Mouse (Mus musculus) limb, embryonic 15.5 days (tissue): ENCODE measurements around the gene Paxx. TPM values are rescaled to one million over a fixed set of nuclear protein-coding genes. Genes with fewer than 3 reads are reported as not detected.

Experiments used
- ATAC-seq: fragments of 200-750 bp; cut with Nextera tagmentation; 2 replicates; pipeline ENCODE4 v1.8.0; 2017; ENCODE audit warnings: low read depth, moderate TSS enrichment; ENCODE audit not compliant: insufficient number of reproducible peaks, low FRiP score, low TSS enrichment
- H3K27ac ChIP-seq: fragments of 300-500 bp; sonication (generic); 2 replicates; pipeline ENCODE4 v1.5.1; 2015; ENCODE audit warnings: moderate library complexity, mild to moderate bottlenecking, inconsistent platforms
- H3K27me3 ChIP-seq: fragments of 300-500 bp; sonication (generic); 2 replicates; pipeline ENCODE4 v1.6.1; 2015; ENCODE audit warnings: inconsistent platforms
- H3K36me3 ChIP-seq: fragments of 300-500 bp; sonication (generic); 2 replicates; pipeline ENCODE4 v1.6.1; 2015; ENCODE audit warnings: inconsistent platforms
- H3K4me1 ChIP-seq: fragments of 300-500 bp; sonication (generic); 2 replicates; pipeline ENCODE4 v1.6.1; 2015; ENCODE audit warnings: inconsistent platforms
- H3K4me2 ChIP-seq: fragments of 300-500 bp; sonication (generic); 2 replicates; pipeline ENCODE4 v1.6.1; 2015; ENCODE audit warnings: mild to moderate bottlenecking, inconsistent platforms
- H3K4me3 ChIP-seq: fragments of 300-500 bp; sonication (generic); 2 replicates; pipeline ENCODE4 v1.5.1; 2015; ENCODE audit warnings: mild to moderate bottlenecking, inconsistent platforms
- H3K9ac ChIP-seq: fragments of 300-500 bp; sonication (generic); 2 replicates; pipeline ENCODE4 v1.6.1; 2015; ENCODE audit warnings: inconsistent platforms
- H3K9me3 ChIP-seq: fragments of 300-500 bp; sonication (generic); 2 replicates; pipeline ENCODE4 v1.6.1; 2016; ENCODE audit warnings: inconsistent platforms
- WGBS: fragments of 180-500 bp; shearing (Covaris S2); methylation state at CpG from one replicate; pipeline ENCODE4 v1.1.7; 2015; 5-methylcytosine and 5-hydroxymethylcytosine counted together
- polyA plus RNA-seq: library from polyadenylated mRNA; unstranded; fragments of >200 nt; fragmentation: Nextera tagmentation; extraction: Ambion mirVana; gene quantifications from 2 replicates; pipeline ENCODE4 v1.2.1, GENCODE M21; 2015

Paxx gene
- polyA plus RNA-seq, 1 experiment from 2014 or later: 49.9 TPM

DNA sequence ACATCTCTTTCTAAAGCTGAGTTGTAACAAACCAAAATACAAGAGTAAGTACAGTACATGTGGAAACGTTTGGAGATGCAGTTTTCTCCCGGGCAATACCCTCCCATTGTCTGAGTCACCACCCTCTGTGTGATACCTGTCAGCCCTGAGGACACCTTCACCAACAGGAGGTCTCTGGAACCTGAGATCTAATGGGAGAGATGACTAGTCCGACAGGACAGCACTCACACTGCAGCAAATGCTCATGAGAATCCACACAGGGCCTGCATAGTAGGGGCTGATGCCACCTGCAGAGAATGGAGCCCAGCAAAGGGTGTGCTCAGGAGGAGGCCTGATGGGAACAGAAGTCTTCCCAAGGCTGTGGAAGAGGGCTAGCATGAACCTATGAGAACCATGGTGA is 513 bp upstream of the Paxx start:
- ATAC-seq: no peak
- 17% methylated on average over 3 of the region's 3 CpGs for WGBS

GRCm38 (mm10) chr2:25460135-25460534 is 759 bp downstream of the Paxx start:
- H3K9me3 ChIP-seq: no peaks in the 10 kb centered on the region
- peak overlapping the region; percentile 54 for H3K9ac ChIP-seq
- H3K4me1 ChIP-seq: peaks cover 37% of the 10 kb centered on the region
- peaks cover 17% of the 10 kb centered on the region for H3K36me3 ChIP-seq
- peak overlapping the region; percentile 90 for H3K27ac ChIP-seq
- peak overlapping the region; percentile 82 for H3K4me2 ChIP-seq
- H3K4me3 ChIP-seq: peak overlapping the region; percentile 66
- H3K27me3 ChIP-seq: no peaks in the 10 kb centered on the region
- 34% methylated on average over 5 of the region's 5 CpGs for WGBS
- ATAC-seq: no peak

More for the DNA sequence above, 513 bp upstream of the Paxx start:
- Histone ChIP-seq H3K27ac (peak overlapping the region; percentile 90), H3K27me3 (no peaks in the 10 kb centered on the region), H3K9ac (peak overlapping the region; percentile 33; the same call in 1 of the 2 replicates), H3K4me1 (peaks cover 43% of the 10 kb centered on the region), H3K36me3 (peaks cover 17% of the 10 kb centered on the region), H3K4me3 (peak overlapping the region; percentile 66), H3K9me3 (no peaks in the 10 kb centered on the region), H3K4me2 (peak overlapping the region; percentile 82)

DNA sequence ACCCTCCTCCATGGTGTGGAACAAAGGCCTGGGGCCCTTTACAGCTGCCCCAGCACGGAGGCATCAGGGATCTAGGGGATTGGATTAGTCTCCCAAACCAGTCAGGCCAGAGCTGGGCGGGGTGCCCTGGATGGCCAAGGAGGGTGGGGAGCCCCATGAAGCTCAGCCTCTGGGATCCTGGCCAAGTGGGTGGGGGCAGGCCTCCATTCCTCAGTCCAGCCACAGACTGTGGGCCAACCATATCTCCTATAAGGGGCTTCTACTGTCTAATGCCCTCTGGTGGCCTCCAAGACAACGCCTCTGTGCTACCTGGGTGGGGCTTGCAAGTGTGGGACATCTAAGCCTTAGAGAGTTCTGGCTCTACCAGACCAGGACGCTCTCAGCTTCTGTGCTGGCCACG is 2.0 kb downstream of the Paxx start:
- Histone ChIP-seq H3K27ac (no peak overlapping the region), H3K9ac (peak overlapping the region; percentile 11; the same call in 1 of the 2 replicates), H3K4me1 (peaks cover 37% of the 10 kb centered on the region), H3K9me3 (no peaks in the 10 kb centered on the region), H3K27me3 (no peaks in the 10 kb centered on the region), H3K4me3 (no peak overlapping the region), H3K36me3 (peaks cover 17% of the 10 kb centered on the region), H3K4me2 (no peak overlapping the region; the same call in 1 of the 2 replicates)
- ATAC-seq: no peak; the same call in 1 of the 2 replicates
- 70% methylated on average over 5 of the region's 5 CpGs for WGBS

GRCm38 (mm10) chr2:25457022-25457896 is 3.6 kb downstream of the Paxx start:
- ATAC-seq: no peak
- Histone ChIP-seq H3K4me2 (no peak overlapping the region), H3K9ac (no peak overlapping the region), H3K27ac (no peak overlapping the region), H3K4me3 (no peak overlapping the region), H3K9me3 (no peaks in the 10 kb centered on the region), H3K27me3 (no peaks in the 10 kb centered on the region), H3K36me3 (peaks cover 17% of the 10 kb centered on the region), H3K4me1 (peaks cover 37% of the 10 kb centered on the region)
- 83% methylated on average over 9 of the region's 9 CpGs for WGBS

DNA sequence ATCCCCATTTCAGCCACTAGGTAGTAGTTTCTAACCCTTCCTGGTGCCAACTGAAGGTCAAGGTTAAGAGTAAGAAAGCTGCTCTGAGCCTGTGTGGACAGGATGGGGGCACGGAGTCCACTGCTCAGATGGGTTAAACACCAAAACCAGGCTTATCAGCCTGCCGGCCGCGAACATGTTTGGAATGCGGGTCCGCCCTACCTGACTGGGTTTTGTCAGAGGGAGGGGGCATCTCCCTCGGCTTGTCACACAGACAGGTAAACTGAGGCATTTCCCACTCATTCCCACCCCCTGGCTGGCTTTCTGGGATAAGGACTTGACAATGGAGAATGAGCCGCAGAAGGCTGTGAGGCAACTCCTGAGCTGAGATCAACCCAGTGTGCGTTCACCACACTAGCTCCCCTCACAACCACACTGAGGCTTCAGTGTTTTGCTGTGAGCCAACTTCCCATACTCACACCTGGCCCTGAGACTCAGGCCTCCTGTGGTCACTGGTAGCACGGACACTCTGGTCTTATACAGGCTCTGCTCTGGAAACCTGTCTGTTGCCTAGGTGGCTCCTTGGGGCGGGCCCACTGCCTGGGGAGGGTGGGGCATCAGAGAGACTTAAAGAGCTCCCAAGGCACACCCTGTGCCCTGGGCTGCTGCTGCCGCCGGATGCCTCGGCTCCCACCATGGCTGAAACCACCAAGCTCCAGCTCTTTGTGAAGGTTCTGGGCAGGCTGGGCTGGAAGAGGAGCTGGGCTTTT is 4.5 kb downstream of the Paxx start, which contains the start of gene Clic3:
TSS of gene Clic3 (plus strand) at position 634 of the 749 bp plus-strand sequence.
- Histone ChIP-seq H3K36me3 (peaks cover 17% of the 10 kb centered on the region), H3K9me3 (no peaks in the 10 kb centered on the region), H3K4me1 (peaks cover 30% of the 10 kb centered on the region), H3K27me3 (no peaks in the 10 kb centered on the region), H3K4me3 (no peak within 1 kb of the TSS), H3K27ac (no peak within 1 kb of the TSS), H3K4me2 (no peak within 1 kb of the TSS), H3K9ac (no peak within 1 kb of the TSS)
- no peak for ATAC-seq
- WGBS: 54% methylated on average over 14 of the region's 14 CpGs

- Histone ChIP-seq H3K27me3 (no peaks in the 10 kb centered on the region), H3K4me2 (no peak overlapping the region), H3K9me3 (no peaks in the 10 kb centered on the region), H3K27ac (no peak overlapping the region), H3K4me1 (0 out of 2 replicates have a peak, but pooled peaks cover 5% of the 10 kb centered on the region), H3K4me3 (no peak overlapping the region), H3K9ac (no peak overlapping the region), H3K36me3 (peaks cover 7% of the 10 kb centered on the region; the same call in 1 of the 2 replicates)
- no peak for ATAC-seq
- 38% methylated on average over 1 of the region's 1 CpGs for WGBS
Measured at GRCm38 (mm10) chr2:25452951-25453350, 7.9 kb downstream of the Paxx start.

GRCm38 (mm10) chr2:25450853-25451647 is 9.8 kb downstream of the Paxx start:
- peaks cover 15% of the 10 kb centered on the region; the same call in 1 of the 2 replicates for H3K36me3 ChIP-seq
- no peaks in the 10 kb centered on the region for H3K4me1 ChIP-seq
- H3K9me3 ChIP-seq: no peaks in the 10 kb centered on the region
- no peak overlapping the region for H3K4me3 ChIP-seq
- H3K9ac ChIP-seq: no peak overlapping the region
- ATAC-seq: no peak
- H3K27me3 ChIP-seq: no peaks in the 10 kb centered on the region
- WGBS: 78% methylated on average over 8 of the region's 8 CpGs
- H3K27ac ChIP-seq: no peak overlapping the region
- no peak overlapping the region for H3K4me2 ChIP-seq

DNA sequence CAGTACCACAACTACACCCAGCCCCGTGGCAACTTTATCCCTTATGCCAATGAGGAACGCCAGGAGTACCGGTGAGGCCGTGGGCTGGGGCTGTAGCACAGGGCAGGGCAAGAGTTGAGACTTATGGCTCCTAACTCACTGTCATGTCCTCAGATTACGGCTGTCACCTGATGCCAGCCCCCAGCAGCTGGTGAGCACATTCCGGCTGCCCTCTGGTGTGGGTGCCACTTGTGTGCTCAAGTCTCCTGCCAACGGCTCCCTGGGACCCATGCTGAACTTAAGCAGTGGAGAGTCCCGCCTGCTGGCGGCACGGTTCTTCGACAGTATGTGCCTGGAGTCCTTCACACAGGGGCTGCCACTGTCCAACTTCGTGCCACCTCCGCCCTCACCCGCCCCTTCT is 18.2 kb downstream of the Paxx start:
- no peak overlapping the region for H3K9ac ChIP-seq
- H3K4me2 ChIP-seq: no peak overlapping the region
- no peak overlapping the region for H3K27ac ChIP-seq
- H3K4me1 ChIP-seq: no peaks in the 10 kb centered on the region
- H3K27me3 ChIP-seq: no peaks in the 10 kb centered on the region
- H3K9me3 ChIP-seq: no peaks in the 10 kb centered on the region
- WGBS: 87% methylated on average over 14 of the region's 14 CpGs
- ATAC-seq: no peak
- no peak overlapping the region for H3K4me3 ChIP-seq
- peaks cover 60% of the 10 kb centered on the region for H3K36me3 ChIP-seq

DNA sequence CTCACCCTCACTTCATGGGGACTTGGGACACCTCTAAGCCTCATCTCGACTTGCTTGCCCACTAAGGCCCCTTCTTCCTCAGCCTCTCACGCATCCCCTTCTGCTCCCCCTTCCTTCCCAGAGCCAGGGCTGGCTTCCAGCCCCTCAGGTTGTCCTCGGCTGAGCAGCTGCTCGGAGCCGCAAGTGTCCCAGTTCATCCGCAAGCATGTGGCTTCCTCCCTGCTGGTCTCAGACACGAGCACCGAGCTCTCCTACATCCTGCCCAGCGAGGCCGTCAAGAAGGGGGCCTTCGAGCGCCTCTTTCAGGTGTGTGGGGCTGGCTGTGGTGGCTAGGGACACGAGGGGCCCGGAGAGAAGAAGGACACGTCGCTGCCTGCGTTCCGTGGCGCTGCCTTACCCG is 19.8 kb downstream of the Paxx start:
- WGBS: 82% methylated on average over 20 of the region's 20 CpGs
- H3K4me1 ChIP-seq: no peaks in the 10 kb centered on the region
- H3K36me3 ChIP-seq: peaks cover 53% of the 10 kb centered on the region
- H3K9ac ChIP-seq: no peak overlapping the region
- ATAC-seq: no peak
- H3K4me3 ChIP-seq: no peak overlapping the region
- H3K4me2 ChIP-seq: no peak overlapping the region
- H3K9me3 ChIP-seq: no peaks in the 10 kb centered on the region
- no peaks in the 10 kb centered on the region for H3K27me3 ChIP-seq
- H3K27ac ChIP-seq: no peak overlapping the region

GRCm38 (mm10) chr2:25436286-25436820 is 24.5 kb downstream of the Paxx start:
- H3K27ac ChIP-seq: no peak overlapping the region
- H3K36me3 ChIP-seq: peaks cover 25% of the 10 kb centered on the region
- no peak for ATAC-seq
- no peaks in the 10 kb centered on the region for H3K27me3 ChIP-seq
- no peak overlapping the region for H3K9ac ChIP-seq
- H3K4me1 ChIP-seq: no peaks in the 10 kb centered on the region
- no peak overlapping the region for H3K4me2 ChIP-seq
- H3K9me3 ChIP-seq: no peaks in the 10 kb centered on the region
- 92% methylated on average over 10 of the region's 10 CpGs for WGBS
- H3K4me3 ChIP-seq: no peak overlapping the region

DNA sequence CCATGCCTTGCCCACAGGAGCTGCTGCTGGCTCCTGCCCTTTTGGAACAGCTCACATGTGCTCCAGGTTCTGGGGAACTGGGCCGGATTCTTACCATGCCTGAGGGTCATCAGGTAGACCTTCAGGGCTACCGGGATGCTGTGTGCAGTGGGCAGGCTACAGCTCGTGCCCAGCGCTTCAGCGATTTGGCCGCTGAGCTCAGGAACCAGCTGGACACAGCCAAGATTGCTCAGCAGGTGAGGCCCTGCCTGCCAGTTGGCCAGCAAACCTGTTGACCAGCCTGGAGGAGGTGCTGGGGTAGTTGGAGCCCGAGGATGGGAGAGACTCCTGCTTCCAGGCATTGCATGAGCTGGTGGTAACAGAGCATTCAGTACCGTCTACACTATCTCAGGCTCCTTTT is 26.6 kb downstream of the Paxx start:
- Histone ChIP-seq H3K27ac (no peak overlapping the region), H3K9me3 (no peaks in the 10 kb centered on the region), H3K4me3 (no peak overlapping the region), H3K4me2 (no peak overlapping the region), H3K27me3 (peaks cover 14% of the 10 kb centered on the region), H3K4me1 (peaks cover 6% of the 10 kb centered on the region), H3K9ac (no peak overlapping the region), H3K36me3 (peaks cover 20% of the 10 kb centered on the region)
- WGBS: 87% methylated on average over 8 of the region's 8 CpGs
- ATAC-seq: no peak
